Mouse (Mus musculus) c-Kit-positive CD71-negative TER-119-negative erythroid progenitor cells, embryonic 14.5 days (primary cell): ENCODE measurements around the gene Hist1h3c.
"Not testable (repeated sequence)": the region's sequence is repeated elsewhere in the genome, so short reads cannot be mapped to it uniquely, and the experiment has no call there.

Source experiments
- DNase-seq: peaks from one replicate; pipeline ENCODE4 v3.0.0-alpha.2; 2013; ENCODE audit warnings: low read depth

The Hist1h3c gene

GRCm38 (mm10) chr13:23745381-23746161, at the start of gene Hist1h3c:
Hist1h3c (minus strand) TSS chr13:23745602.
- peak; percentile 89 for DNase-seq

DNA sequence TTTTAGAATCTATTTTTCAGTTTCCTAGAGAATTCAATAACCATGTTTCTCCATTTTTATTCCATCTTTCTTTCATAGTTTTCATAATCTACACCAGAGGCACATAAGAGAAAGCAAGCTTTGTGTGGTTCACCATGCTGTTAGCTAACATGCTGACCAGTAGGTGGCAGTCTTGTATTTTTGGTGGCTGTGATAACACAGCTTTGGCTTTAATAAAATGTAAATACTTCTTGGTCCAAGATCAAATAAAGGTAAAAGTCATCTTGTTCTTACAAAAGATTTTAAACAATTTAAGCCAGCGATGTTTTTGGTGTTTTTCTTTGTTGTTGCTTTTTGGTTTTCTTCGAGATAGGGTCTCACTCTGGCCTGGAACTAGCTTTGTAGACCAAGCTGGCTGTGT, 47.1 kb upstream of the Hist1h3c start:
- DNase-seq: peak; percentile 62

DNA sequence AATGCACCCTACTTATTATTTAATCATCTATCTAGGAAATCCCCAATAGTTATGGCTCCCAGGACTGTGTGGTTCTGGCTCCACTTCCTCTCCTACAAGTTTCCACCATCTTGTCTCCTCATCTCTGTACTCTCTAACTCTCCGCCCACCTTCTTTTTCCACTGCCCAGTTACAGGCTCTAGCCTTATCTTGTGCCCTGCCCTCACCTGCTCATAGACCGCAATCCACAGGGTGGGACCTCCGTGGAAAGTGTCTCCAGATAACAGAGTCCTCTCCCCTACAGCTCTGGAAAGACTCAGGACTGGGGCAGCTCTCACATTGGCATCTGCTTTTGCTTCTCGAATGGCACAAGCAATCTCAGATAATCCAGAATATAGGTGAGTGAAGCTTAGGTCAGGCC, 33.6 kb upstream of the Hist1h3c start:
- DNase-seq: no peak

DNA sequence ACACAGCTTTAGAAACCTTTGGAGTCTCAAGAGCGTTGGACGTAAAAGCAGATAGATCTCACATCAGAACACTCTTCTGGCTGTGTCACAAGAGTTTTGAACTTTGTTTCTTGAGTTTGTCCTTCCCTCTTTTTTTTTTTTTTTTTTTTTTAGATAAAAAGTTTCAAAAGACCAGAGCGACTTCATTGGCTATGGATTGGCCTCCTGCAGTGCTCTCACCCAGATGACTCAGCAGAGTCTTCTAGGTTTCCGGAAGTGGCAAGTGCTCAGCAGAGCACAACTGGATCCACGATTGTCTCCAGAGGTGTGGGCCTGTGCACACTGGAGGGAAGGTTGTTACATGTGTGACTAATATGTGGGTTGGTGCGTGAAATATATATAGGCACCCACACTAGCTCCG, 32.9 kb upstream of the Hist1h3c start:
- DNase-seq: no peak

DNA sequence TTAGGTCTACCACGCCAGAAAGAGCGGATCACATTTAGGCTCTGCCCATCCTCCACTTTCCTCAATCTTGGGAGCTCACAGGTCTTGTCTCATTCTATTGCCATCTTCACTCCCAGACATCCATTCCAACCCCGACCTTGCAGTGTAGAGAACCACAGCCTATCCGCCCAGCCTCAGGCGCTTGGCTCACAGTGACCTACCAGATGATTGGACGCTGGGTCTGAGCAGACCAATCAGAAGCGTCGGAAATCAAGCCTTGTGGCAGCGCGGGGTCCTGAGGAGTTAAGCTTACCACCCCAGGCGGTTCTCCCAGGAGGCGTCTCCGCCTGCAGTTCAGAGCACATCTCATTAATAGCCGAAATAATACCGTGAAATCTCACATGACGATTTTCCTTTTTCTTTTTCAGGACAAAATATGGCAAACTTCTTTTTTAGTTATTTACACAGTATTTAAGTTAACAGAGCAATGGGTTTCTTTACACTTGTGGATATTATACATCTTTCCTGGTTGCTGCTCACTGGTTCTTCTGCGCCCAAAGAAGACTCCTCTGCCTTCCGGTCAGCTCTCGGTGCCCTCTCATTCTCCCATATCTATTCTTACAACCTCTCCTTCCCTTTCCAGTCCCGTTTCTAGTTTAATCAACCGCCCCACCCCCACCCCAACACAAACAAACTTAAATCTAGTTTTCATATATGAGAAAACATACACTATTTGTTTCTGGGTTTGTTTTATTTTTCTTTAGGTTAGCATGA, 27.3 kb upstream of the Hist1h3c start:
- DNase-seq: no peak

DNA sequence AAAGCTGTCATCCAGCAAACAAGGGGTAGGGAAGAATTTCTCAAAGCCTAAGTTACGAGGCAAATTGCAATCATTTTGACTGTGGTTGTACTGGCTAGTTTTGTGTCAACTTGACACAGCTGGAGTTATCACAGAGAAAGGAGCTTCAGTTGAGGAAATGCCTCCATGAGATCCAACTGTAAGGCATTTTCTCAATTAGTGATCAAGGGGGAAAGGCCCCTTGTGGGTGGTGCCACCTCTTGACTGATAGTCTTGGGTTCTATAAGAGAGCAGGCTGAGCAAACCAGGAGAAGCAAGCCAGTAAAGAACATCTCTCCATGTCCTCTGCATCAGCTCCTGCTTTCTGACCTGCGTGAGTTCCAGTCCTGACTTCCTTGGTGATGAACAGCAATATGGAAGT, 24.2 kb upstream of the Hist1h3c start, which contains the start of gene Trim38:
Trim38 (plus strand) TSS at position 301 of the 400 bp plus-strand sequence.
- DNase-seq: not testable (repeated sequence)

DNA sequence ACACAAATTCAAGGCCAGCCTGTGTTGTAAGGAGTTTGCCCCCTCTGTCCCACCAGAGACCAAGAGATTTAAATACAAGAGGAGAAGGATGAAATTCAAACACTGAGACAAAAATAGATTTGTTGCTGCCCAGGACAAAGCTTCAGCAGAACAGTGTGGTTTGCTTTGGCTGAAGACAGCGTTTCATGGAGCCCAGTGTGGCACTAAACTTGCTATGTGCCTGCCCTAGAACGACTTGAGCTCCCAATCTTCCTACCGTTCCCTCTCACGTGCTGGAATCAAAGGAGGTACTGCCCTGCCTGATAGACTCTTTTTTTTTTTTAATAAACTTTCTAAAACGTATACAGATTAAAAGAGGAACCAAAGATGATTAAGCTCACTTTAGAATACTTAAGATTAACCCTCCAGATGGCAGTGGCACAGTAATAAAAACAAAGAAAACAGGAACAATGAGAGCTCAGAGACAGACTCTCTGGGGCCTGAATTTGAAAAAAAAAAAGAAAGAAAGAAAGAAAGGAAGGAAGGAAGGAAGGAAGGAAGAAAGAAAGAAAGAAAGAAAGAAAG, 23.5 kb upstream of the Hist1h3c start:
- no peak for DNase-seq

GRCm38 (mm10) chr13:23766772-23767171, 21.4 kb upstream of the Hist1h3c start:
- DNase-seq: no peak

DNA sequence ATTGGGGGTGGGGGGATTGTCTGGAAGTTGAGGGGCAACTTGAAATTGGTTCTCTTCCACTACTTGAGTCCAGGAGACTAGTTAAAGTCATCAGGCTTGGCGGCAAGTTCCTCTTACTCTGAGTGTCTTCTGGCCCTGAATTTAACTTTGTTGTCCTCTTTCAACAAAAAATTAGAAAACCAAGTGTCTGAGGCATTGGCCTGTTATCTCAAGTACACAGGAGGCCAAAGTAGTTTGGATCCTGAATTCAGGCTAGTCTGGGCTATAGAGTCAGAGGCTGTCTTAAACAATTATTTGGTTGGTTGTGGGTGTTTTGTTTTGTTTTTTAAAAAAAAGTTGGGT, 19.7 kb upstream of the Hist1h3c start:
- DNase-seq: no peak

DNA sequence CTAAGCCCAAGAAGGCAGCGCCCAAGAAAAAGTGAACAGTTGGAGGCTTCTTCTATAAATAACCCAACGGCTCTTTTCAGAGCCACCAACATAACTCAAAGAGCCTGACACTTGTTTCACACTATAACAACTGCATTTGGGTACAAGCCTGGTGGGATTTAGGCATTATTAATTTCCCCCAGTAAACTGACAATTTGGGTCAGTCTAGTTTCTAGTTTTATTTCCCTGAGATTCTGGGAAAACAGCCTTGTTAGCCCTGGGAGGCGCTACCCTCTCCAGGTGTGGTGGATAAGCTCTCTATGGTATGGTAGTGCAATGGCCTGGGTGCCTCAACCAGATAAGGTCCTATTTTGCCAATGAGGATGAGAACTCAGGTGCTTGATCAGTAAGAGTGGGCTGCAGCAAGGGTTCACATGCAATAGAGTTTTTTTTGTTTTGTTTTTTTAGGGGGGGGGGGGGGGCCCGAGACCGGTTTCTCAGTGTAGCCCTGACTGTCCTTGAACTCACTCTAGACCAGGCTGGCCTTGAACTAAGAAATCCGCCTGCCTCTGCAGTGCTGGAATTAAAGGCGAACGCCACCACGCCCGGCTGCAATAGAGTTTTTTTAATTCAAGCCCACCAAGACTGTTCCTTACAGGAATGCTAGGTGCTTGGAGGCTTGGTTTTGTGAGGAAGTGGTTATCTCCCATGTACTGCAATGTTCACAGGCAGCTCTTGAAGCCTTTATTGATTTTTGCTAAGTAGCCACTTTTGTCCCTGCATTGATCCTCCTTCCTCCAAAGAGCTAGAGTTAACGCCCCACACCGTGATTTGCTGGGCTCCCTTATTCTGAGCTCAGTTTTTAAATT, 19.1 kb upstream of the Hist1h3c start:
- no peak for DNase-seq

DNA sequence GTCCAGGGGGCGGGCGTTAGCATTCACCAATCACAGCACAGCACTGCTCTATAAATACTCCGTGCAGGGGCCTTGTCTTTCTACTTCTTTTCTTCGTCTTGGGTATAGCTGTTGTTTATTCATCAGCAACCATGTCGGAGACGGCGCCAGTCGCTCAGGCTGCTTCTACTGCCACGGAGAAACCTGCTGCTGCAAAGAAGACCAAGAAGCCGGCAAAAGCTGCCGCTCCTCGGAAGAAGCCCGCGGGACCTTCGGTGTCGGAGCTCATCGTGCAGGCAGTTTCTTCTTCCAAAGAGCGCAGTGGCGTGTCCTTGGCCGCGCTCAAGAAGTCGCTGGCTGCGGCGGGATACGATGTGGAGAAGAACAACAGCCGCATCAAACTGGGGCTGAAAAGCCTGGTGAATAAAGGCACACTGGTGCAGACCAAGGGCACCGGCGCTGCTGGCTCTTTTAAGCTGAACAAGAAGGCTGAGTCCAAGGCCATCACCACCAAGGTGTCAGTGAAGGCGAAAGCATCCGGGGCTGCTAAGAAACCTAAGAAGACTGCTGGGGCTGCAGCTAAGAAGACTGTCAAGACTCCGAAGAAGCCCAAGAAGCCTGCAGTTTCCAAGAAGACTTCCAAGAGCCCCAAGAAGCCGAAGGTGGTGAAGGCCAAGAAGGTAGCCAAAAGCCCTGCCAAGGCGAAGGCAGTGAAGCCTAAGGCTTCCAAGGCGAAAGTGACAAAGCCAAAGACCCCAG, 18.4 kb upstream of the Hist1h3c start, which contains the start of gene Hist1h1a:
Hist1h1a (plus strand) TSS at position 81 of the 738 bp plus-strand sequence.
- DNase-seq: no peak

DNA sequence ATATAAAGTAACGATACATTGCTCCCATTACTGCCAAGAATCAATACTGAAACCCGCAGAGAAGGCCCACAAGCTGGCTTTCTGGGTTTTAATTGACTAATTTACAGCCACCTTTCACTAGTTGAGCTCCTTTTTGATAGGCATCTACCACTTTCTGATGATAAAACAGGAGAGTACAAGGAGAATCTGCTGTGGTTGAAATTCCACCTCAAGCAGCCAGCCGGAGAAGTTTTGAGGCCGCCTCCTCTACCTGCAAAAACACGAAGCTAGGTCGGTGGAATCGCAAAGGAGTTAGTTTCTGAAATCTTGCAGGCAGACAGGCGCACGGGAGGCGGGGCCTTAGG, 17.8 kb upstream of the Hist1h3c start:
- DNase-seq: no peak

DNA sequence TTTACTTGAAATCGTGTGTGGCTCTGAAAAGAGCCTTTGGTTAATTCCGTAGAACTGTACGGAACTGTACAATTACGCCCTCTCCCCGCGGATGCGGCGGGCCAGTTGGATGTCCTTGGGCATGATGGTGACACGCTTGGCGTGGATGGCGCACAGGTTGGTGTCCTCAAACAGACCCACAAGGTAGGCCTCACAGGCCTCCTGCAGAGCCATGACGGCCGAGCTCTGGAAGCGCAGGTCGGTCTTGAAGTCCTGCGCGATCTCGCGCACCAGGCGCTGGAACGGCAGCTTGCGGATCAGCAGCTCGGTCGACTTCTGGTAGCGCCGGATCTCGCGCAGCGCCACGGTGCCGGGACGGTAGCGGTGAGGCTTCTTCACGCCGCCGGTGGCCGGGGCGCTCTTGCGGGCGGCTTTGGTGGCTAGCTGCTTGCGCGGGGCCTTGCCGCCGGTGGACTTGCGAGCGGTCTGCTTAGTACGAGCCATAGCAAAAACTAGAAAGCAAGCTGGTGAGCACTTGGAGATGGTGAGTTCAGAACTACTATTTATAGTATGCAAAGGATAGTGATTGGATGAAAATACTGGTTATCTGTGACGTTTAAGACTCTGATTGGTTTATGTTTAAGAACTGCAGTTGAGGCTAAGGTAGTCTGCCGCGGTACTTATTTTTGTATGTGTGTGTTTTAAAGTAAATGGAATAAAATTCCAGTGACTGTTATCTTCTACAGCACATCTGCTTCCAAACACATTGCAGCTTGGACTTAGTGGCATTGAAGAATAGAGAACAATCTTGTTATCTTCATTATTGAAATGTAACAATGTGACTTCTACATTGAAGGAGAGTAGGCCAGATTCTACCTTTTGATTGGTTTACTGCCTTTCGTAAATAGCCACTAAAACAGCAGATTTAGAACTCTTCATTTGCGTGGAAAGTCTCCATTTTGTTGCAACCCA, 16.7 kb upstream of the Hist1h3c start, which contains the start of gene Hist1h3a:
Hist1h3a (minus strand) TSS at position 516 of the 951 bp plus-strand sequence.
- DNase-seq: not testable (repeated sequence)

DNA sequence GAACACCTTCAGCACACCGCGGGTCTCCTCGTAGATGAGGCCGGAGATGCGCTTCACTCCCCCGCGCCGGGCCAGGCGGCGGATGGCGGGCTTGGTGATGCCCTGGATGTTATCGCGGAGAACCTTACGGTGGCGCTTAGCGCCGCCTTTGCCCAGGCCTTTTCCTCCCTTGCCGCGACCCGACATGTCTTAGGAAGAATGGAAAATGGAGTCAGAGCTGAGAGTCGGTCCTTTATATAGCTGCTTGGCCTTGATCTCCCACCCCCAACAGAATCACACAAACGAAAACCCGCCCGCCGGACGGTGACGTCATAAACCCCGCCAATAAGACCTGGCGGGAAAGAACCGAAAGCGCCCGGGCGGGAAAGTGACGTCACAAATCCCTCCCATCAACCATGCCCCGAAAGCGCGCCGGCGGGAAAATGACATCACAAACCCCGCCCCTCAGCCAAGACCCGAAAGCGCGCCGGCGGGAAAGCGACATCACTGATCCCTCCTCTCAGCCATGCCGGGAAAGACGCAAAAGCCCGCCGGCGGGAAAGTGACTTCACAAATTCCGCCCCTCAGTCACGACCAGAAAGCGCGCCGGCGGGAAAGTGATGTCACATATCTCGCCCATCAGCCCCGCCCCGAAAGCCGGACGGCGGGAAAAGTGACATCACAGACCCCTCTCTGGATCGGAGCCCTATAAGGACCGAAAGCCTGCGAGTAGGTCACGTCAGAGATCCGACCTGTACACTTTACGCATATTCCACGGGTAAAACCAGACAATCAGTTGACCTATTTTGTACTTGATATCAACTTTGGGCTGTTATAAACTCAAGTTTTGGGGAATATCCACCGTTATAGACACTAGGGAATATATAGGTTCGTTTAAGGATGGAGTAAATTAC, 15.8 kb upstream of the Hist1h3c start, which contains the start of gene Hist1h4a:
Hist1h4a (minus strand) TSS at position 259 of the 893 bp plus-strand sequence.
- peak; percentile 99 for DNase-seq

- DNase-seq: no peak
These were observed 15.0 kb upstream of the Hist1h3c start for GRCm38 (mm10) chr13:23760240-23760971.

DNA sequence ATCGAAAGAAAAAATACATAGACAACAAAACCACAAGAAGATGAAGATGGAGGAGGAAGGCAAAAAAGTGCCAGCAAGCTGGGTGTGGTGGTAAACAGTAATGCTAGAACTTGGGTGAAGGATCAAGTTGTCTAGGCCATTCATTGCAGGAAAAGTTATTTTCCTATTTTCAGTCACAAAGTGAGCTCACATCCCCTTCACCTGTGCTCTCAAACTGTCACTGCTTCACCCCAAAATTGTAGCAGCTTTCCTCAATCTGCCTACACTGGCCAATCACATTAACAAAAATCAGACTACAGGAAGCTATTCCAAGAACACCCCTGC, 14.5 kb upstream of the Hist1h3c start:
- no peak for DNase-seq

- no peak for DNase-seq
These were observed 13.9 kb upstream of the Hist1h3c start for GRCm38 (mm10) chr13:23759251-23759771.

- DNase-seq: no peak
These were observed 12.5 kb upstream of the Hist1h3c start for GRCm38 (mm10) chr13:23757921-23758320.
